ENCODE assay signal across 22 mouse cellular contexts in genomic region chr11:101446319-101446718, GRCm38 (mm10). TPM values are rescaled to one million over a fixed set of nuclear protein-coding genes. Genes with fewer than 3 reads are reported as not detected.
DNase-seq lines count a peak whose midpoint lies in the region; ATAC-seq and TF ChIP-seq lines count a peak whose summit lies in the region.
"Had no signal": no experiment of that assay in that cellular context is flagged by ENCODE, and none has a peak within 500 bp of the region (broad histone marks: within the 10 kb centered on the region; RNA-seq: fewer than 3 reads in every experiment).

No protein-coding gene starts in this region.

- H3K9ac ChIP-seq in MEL (ENCODE audit: control insufficient read depth, low read depth, low read length, poor library complexity, severe bottlenecking): no peak overlapping the region
- H3K9ac ChIP-seq in liver, embryonic 15.5 days: no peak overlapping the region
- H3K9ac ChIP-seq in hindbrain, embryonic 16.5 days (ENCODE audit: low read depth, low read length): no peak overlapping the region
- H3K9ac ChIP-seq in kidney, embryonic 16.5 days (replicated peaks; ENCODE audit: low read length): no peak overlapping the region
- H3K9ac ChIP-seq: embryonic facial prominence, embryonic 12.5 days; midbrain, embryonic 13.5 days had no signal

- H3K27me3 ChIP-seq in MEL (ENCODE audit: control insufficient read depth in 1 of 2, insufficient read depth in 2 of 2, low read length in 2 of 2): no peaks in the 10 kb centered on the region
- H3K27me3 ChIP-seq in liver, embryonic 15.5 days: no peaks in the 10 kb centered on the region
- no peaks in the 10 kb centered on the region for H3K27me3 ChIP-seq in hindbrain, embryonic 16.5 days (replicated peaks; ENCODE audit: control insufficient read depth, insufficient read depth, low read length)
- no peaks in the 10 kb centered on the region for H3K27me3 ChIP-seq in kidney, embryonic 16.5 days (ENCODE audit: insufficient read depth, low read length)
- H3K27me3 ChIP-seq: embryonic facial prominence, embryonic 12.5 days; midbrain, embryonic 13.5 days had no signal

- no peak; a peak in 1 of 4 replicates for TF ChIP-seq EP300 in MEL (IDR thresholded peaks at IDR 0.05; ENCODE audit: low read depth in 1 of 2, low read length in 2 of 2)

- H3K36me3 ChIP-seq in MEL (ENCODE audit: control insufficient read depth in 1 of 2, insufficient read depth in 2 of 2, low read length in 2 of 2): peaks cover 19 to 28% of the 10 kb centered on the region in 2 experiments
- peaks cover 33% of the 10 kb centered on the region for H3K36me3 ChIP-seq in liver, embryonic 15.5 days (replicated peaks)
- H3K36me3 ChIP-seq in hindbrain, embryonic 16.5 days (ENCODE audit: control insufficient read depth, insufficient read depth, low read length): peaks cover 16% of the 10 kb centered on the region
- peaks cover 28% of the 10 kb centered on the region for H3K36me3 ChIP-seq in kidney, embryonic 16.5 days (ENCODE audit: insufficient read depth, low read length)

- TF ChIP-seq CTCF in MEL (IDR thresholded peaks at IDR 0.05 in 2 of 3, conservative IDR thresholded peaks at IDR 0.05 in 1 of 3; ENCODE audit: control insufficient read depth in 1 of 3, insufficient read depth in 1 of 3, low read depth in 2 of 3, low read length in 3 of 3, poor library complexity in 1 of 3, severe bottlenecking in 1 of 3): no peak

- no peak for TF ChIP-seq RAD21 in MEL (IDR thresholded peaks at IDR 0.05; ENCODE audit: low read depth, low read length)

- peaks cover 30% of the 10 kb centered on the region for H3K79me2 ChIP-seq in MEL (ENCODE audit: control insufficient read depth, insufficient read depth, low read length, poor library complexity)

- DNase-seq in CD4-positive, CD25-positive, alpha-beta regulatory T cell, adult 2 months (ENCODE audit: low read depth, low spot score): peak; percentile 22
- DNase-seq in 3T3-L1 (ENCODE audit: low read depth, low spot score): peak; percentile 50
- DNase-seq in MEL (ENCODE audit: low read depth, low spot score): peak; percentile 83
- DNase-seq in adrenal gland, postnatal 14 days: no peak
- DNase-seq: cerebellum, adult 9-10 months; gastrocnemius, postnatal 25 days; kidney, adult 18-20 months; kidney, postnatal 36 days; left cerebral cortex, postnatal 4 days; lung, postnatal 10 days; right cerebral cortex, postnatal 4 days had no signal

- H3K4me1 ChIP-seq in MEL (ENCODE audit: control insufficient read depth in 1 of 2, insufficient read depth in 2 of 2, low read length in 2 of 2): peaks cover 11 to 28% of the 10 kb centered on the region in 2 experiments
- H3K4me1 ChIP-seq in liver, embryonic 15.5 days (replicated peaks): peaks cover 56% of the 10 kb centered on the region
- peaks cover 13% of the 10 kb centered on the region for H3K4me1 ChIP-seq in hindbrain, embryonic 16.5 days (ENCODE audit: control insufficient read depth, insufficient read depth, low read depth, low read length)
- H3K4me1 ChIP-seq in kidney, embryonic 16.5 days (ENCODE audit: insufficient read depth, low read length): peaks cover 23% of the 10 kb centered on the region

- H3K27ac ChIP-seq in MEL (ENCODE audit: control insufficient read depth, low read depth, low read length): peak overlapping the region; percentile 0; the same call in 1 of the 2 replicates
- 0 out of 2 replicates have a peak overlapping the region, but pooled peaks have one; percentile 24 for H3K27ac ChIP-seq in liver, embryonic 15.5 days (replicated peaks)
- no peak overlapping the region for H3K27ac ChIP-seq in hindbrain, embryonic 16.5 days (ENCODE audit: low read depth, low read length)
- no peak overlapping the region for H3K27ac ChIP-seq in kidney, embryonic 16.5 days (ENCODE audit: low read length)
- H3K27ac ChIP-seq: embryonic facial prominence, embryonic 12.5 days; hindbrain, postnatal 0 days; midbrain, embryonic 13.5 days had no signal

- WGBS in liver, embryonic 15.5 days (ENCODE audit: insufficient replicate concordance): 68% methylated on average over 1 of the region's 1 CpGs
- 67% methylated on average over 1 of the region's 1 CpGs for WGBS in hindbrain, embryonic 16.5 days
- 75% methylated on average over 1 of the region's 1 CpGs for WGBS in kidney, embryonic 16.5 days

- H3K4me3 ChIP-seq in MEL (ENCODE audit: control insufficient read depth in 1 of 2, insufficient read depth in 1 of 2, low read depth in 2 of 2, low read length in 2 of 2): no peak overlapping the region
- H3K4me3 ChIP-seq in liver, embryonic 15.5 days (replicated peaks): no peak overlapping the region
- no peak overlapping the region for H3K4me3 ChIP-seq in hindbrain, embryonic 16.5 days (ENCODE audit: low read length)
- H3K4me3 ChIP-seq in kidney, embryonic 16.5 days (ENCODE audit: low read length): no peak overlapping the region
- H3K4me3 ChIP-seq: embryonic facial prominence, embryonic 12.5 days; midbrain, embryonic 13.5 days had no signal

- no peaks in the 10 kb centered on the region for H3K9me3 ChIP-seq in MEL (replicated peaks; ENCODE audit: insufficient read depth, low read length)
- H3K9me3 ChIP-seq in liver, embryonic 15.5 days (replicated peaks): no peaks in the 10 kb centered on the region
- H3K9me3 ChIP-seq in hindbrain, embryonic 16.5 days (ENCODE audit: control insufficient read depth, low read length): no peaks in the 10 kb centered on the region
- H3K9me3 ChIP-seq in kidney, embryonic 16.5 days (ENCODE audit: low read length): no peaks in the 10 kb centered on the region
- H3K9me3 ChIP-seq: embryonic facial prominence, embryonic 12.5 days; G1E; midbrain, embryonic 13.5 days had no signal

- no peak overlapping the region for H3K4me2 ChIP-seq in liver, embryonic 15.5 days
- no peak overlapping the region for H3K4me2 ChIP-seq in hindbrain, embryonic 16.5 days (ENCODE audit: low read length)
- no peak overlapping the region for H3K4me2 ChIP-seq in kidney, embryonic 16.5 days (replicated peaks; ENCODE audit: low read depth, low read length)
- H3K4me2 ChIP-seq: embryonic facial prominence, embryonic 12.5 days; midbrain, embryonic 13.5 days had no signal

- no peak for ATAC-seq in CD4-positive, CD25-positive, alpha-beta regulatory T cell, adult 4 months
- ATAC-seq in liver, embryonic 15.5 days (ENCODE audit: insufficient read depth): no peak
- no peak for ATAC-seq in hindbrain, embryonic 16.5 days
- no peak for ATAC-seq in kidney, embryonic 16.5 days (ENCODE audit: low FRiP score, low TSS enrichment)
- ATAC-seq: forebrain, embryonic 16.5 days; hindbrain, postnatal 0 days; midbrain, embryonic 13.5 days had no signal

- peak in 1 of 2 experiments; percentile 63; a peak in 1 of 4 replicates for TF ChIP-seq POLR2A in MEL (IDR thresholded peaks at IDR 0.05; ENCODE audit: control insufficient read depth in 1 of 2, insufficient read depth in 1 of 2, low read depth in 1 of 2, low read length in 2 of 2, poor library complexity in 1 of 2)

RNA-seq across cellular contexts. Expression of gene Ifi35, which starts 1.9 kb away (rescaled TPM):
- polyA plus RNA-seq in CD4-positive, CD25-positive, alpha-beta regulatory T cell, adult 4 months (2017; shearing (Covaris generic)): 100 to 1,000 TPM; 174 to 204 TPM
- total RNA-seq in MEL (2012; rRNA removed): 37.5 and 64.4 TPM in 2 replicates
- polyA plus RNA-seq in MEL (2012; ENCODE audit: insufficient read depth in 1 of 2, insufficient read length in 2 of 2, low read depth in 1 of 2, low replicate concordance in 2 of 2, missing spikeins in 1 of 2): 100 to 1,000 TPM in 1 of 2 experiments, 10 to 100 TPM in 1; 35.5 to 146 TPM
- polyA plus RNA-seq in liver, embryonic 15.5 days (2015; fragmentation: Nextera tagmentation; extraction: Ambion mirVana): 29.6 and 30.4 TPM in 2 replicates
- 29.0 and 29.6 TPM in 2 replicates for total RNA-seq in adrenal gland, postnatal 14 days (2021)
- 3.9 and 4.8 TPM in 2 replicates for polyA plus RNA-seq in hindbrain, embryonic 16.5 days (2015; fragmentation: Nextera tagmentation; extraction: Ambion mirVana)
- polyA plus RNA-seq in kidney, embryonic 16.5 days (2015; fragmentation: Nextera tagmentation; extraction: Ambion mirVana): 17.9 and 18.6 TPM in 2 replicates

RNA-seq across cellular contexts. Expression of gene Rpl27, which starts 4.2 kb away (rescaled TPM):
- polyA plus RNA-seq in CD4-positive, CD25-positive, alpha-beta regulatory T cell, adult 4 months (2017; shearing (Covaris generic)): 100 to 1,000 TPM; 407 to 740 TPM
- 2,405 and 2,621 TPM in 2 replicates for total RNA-seq in MEL (2012; rRNA removed)
- 100 to 1,000 TPM in 1 of 2 experiments, not detected in 1; 595 TPM for polyA plus RNA-seq in MEL (2012; ENCODE audit: insufficient read depth in 1 of 2, insufficient read length in 2 of 2, low read depth in 1 of 2, low replicate concordance in 2 of 2, missing spikeins in 1 of 2)
- 149 and 195 TPM in 2 replicates for polyA plus RNA-seq in liver, embryonic 15.5 days (2015; fragmentation: Nextera tagmentation; extraction: Ambion mirVana)
- total RNA-seq in adrenal gland, postnatal 14 days (2021): 98.3 and 102 TPM in 2 replicates
- 204 and 207 TPM in 2 replicates for polyA plus RNA-seq in hindbrain, embryonic 16.5 days (2015; fragmentation: Nextera tagmentation; extraction: Ambion mirVana)
- 267 and 290 TPM in 2 replicates for polyA plus RNA-seq in kidney, embryonic 16.5 days (2015; fragmentation: Nextera tagmentation; extraction: Ambion mirVana)

RNA-seq across cellular contexts. Expression of gene Rnd2, which starts 18.5 kb away (rescaled TPM):
- polyA plus RNA-seq in CD4-positive, CD25-positive, alpha-beta regulatory T cell, adult 4 months (2017; shearing (Covaris generic)): under 1 TPM in 1 of 2 experiments, not detected in 1; 0.23 TPM
- total RNA-seq in MEL (2012; rRNA removed): 4.2 and 6.4 TPM in 2 replicates
- polyA plus RNA-seq in MEL (2012; ENCODE audit: insufficient read depth in 1 of 2, insufficient read length in 2 of 2, low read depth in 1 of 2, low replicate concordance in 2 of 2, missing spikeins in 1 of 2): 10 to 100 TPM in 1 of 2 experiments, not detected in 1; 18.6 TPM
- polyA plus RNA-seq in liver, embryonic 15.5 days (2015; fragmentation: Nextera tagmentation; extraction: Ambion mirVana): 2.0 and 2.1 TPM in 2 replicates
- 8.9 and 9.6 TPM in 2 replicates for total RNA-seq in adrenal gland, postnatal 14 days (2021)
- 83.2 and 90.6 TPM in 2 replicates for polyA plus RNA-seq in hindbrain, embryonic 16.5 days (2015; fragmentation: Nextera tagmentation; extraction: Ambion mirVana)
- polyA plus RNA-seq in kidney, embryonic 16.5 days (2015; fragmentation: Nextera tagmentation; extraction: Ambion mirVana): 10.9 and 11.3 TPM in 2 replicates

RNA-seq across cellular contexts. Expression of gene Vat1, which starts 19.7 kb away (rescaled TPM):
- 1 to 10 TPM; 1.1 to 1.5 TPM for polyA plus RNA-seq in CD4-positive, CD25-positive, alpha-beta regulatory T cell, adult 4 months (2017; shearing (Covaris generic))
- total RNA-seq in MEL (2012; rRNA removed): 43.9 and 49.5 TPM in 2 replicates
- polyA plus RNA-seq in MEL (2012; ENCODE audit: insufficient read depth in 1 of 2, insufficient read length in 2 of 2, low read depth in 1 of 2, low replicate concordance in 2 of 2, missing spikeins in 1 of 2): 100 to 1,000 TPM in 1 of 2 experiments, not detected in 1; 125 TPM
- 10.0 and 10.8 TPM in 2 replicates for polyA plus RNA-seq in liver, embryonic 15.5 days (2015; fragmentation: Nextera tagmentation; extraction: Ambion mirVana)
- total RNA-seq in adrenal gland, postnatal 14 days (2021): 74.7 and 95.1 TPM in 2 replicates
- polyA plus RNA-seq in hindbrain, embryonic 16.5 days (2015; fragmentation: Nextera tagmentation; extraction: Ambion mirVana): 125 and 134 TPM in 2 replicates
- 36.5 and 39.3 TPM in 2 replicates for polyA plus RNA-seq in kidney, embryonic 16.5 days (2015; fragmentation: Nextera tagmentation; extraction: Ambion mirVana)

RNA-seq across cellular contexts. Expression of gene Ptges3l, which starts 21.2 kb away (rescaled TPM):
- polyA plus RNA-seq in CD4-positive, CD25-positive, alpha-beta regulatory T cell, adult 4 months (2017; shearing (Covaris generic)): 1 to 10 TPM; 1.7 to 2.1 TPM
- total RNA-seq in MEL (2012; rRNA removed): 1.4 and 1.6 TPM in 2 replicates
- polyA plus RNA-seq in MEL (2012; ENCODE audit: insufficient read depth in 1 of 2, insufficient read length in 2 of 2, low read depth in 1 of 2, low replicate concordance in 2 of 2, missing spikeins in 1 of 2): 1 to 10 TPM in 1 of 2 experiments, not detected in 1; 2.3 TPM
- polyA plus RNA-seq in liver, embryonic 15.5 days (2015; fragmentation: Nextera tagmentation; extraction: Ambion mirVana): 1.3 and 1.4 TPM in 2 replicates
- total RNA-seq in adrenal gland, postnatal 14 days (2021): 3.2 and 5.3 TPM in 2 replicates
- polyA plus RNA-seq in hindbrain, embryonic 16.5 days (2015; fragmentation: Nextera tagmentation; extraction: Ambion mirVana): 3.1 and 3.9 TPM in 2 replicates
- polyA plus RNA-seq in kidney, embryonic 16.5 days (2015; fragmentation: Nextera tagmentation; extraction: Ambion mirVana): 10.1 and 10.9 TPM in 2 replicates
- total RNA-seq: common myeloid progenitor, adult 5-6 weeks; hematopoietic stem cell, adult 5-6 weeks had no signal

Comparison
In these comparisons a context has a peak if more than half of its experiments do, and no peak if none do; other contexts are left out.
1. H3K27ac ChIP-seq: peak in MEL (single experiment) and liver, embryonic 15.5 days (single experiment); none in hindbrain, embryonic 16.5 days (single experiment) and kidney, embryonic 16.5 days (single experiment).